In genomic region chr5:143932831-143933230, GRCm38 (mm10) we compare ENCODE assay signal across 10 mouse cellular contexts. TPM values are rescaled to one million over a fixed set of nuclear protein-coding genes. Genes with fewer than 3 reads are reported as not detected.
DNase-seq lines count a peak whose midpoint lies in the region; ATAC-seq and TF ChIP-seq lines count a peak whose summit lies in the region.
"Had no signal": no experiment of that assay in that cellular context is flagged by ENCODE, and none has a peak within 500 bp of the region (broad histone marks: within the 10 kb centered on the region; RNA-seq: fewer than 3 reads in every experiment).

Gene Rsph10b (plus strand): TSS chr5:143933035.

- peak; percentile 47 for DNase-seq in kidney, postnatal 0 days (ENCODE audit: low spot score)
- no peak for DNase-seq in kidney, postnatal 25 days
- DNase-seq in hindbrain, postnatal 0 days (ENCODE audit: low spot score), result peak; percentile 48
- DNase-seq in T-cell, adult 2 months (ENCODE audit: low spot score), result no peak
- no peak for DNase-seq in left cerebral cortex, postnatal 10 days (ENCODE audit: extremely low spot score in 1 of 2, low spot score in 2 of 2)
- DNase-seq in cerebellum, postnatal 4 days (ENCODE audit: low spot score in 2 of 2), result no peak

- no peak for TF ChIP-seq CTCF in kidney, postnatal 0 days (IDR thresholded peaks at IDR 0.05; ENCODE audit: low read depth)
- no peak for TF ChIP-seq CTCF in cortical plate, adult 2 months (IDR thresholded peaks at IDR 0.05; ENCODE audit: extremely low read depth, insufficient read depth, low read length)
- TF ChIP-seq CTCF in hindbrain, postnatal 0 days (IDR thresholded peaks at IDR 0.05; ENCODE audit: low read depth), result no peak

- H3K27ac ChIP-seq in kidney, postnatal 0 days, result no peak within 1 kb of the TSS
- no peak within 1 kb of the TSS for H3K27ac ChIP-seq in cortical plate, adult 2 months (ENCODE audit: insufficient read depth, low read length)
- H3K27ac ChIP-seq in hindbrain, postnatal 0 days, result no peak within 1 kb of the TSS
- H3K27ac ChIP-seq in neural tube, embryonic 12.5 days, result no peak within 1 kb of the TSS
- H3K27ac ChIP-seq: embryonic facial prominence, embryonic 15.5 days had no signal

- no peaks in the 10 kb centered on the region for H3K27me3 ChIP-seq in kidney, postnatal 0 days (ENCODE audit: insufficient read depth, low read length)
- H3K27me3 ChIP-seq in hindbrain, postnatal 0 days (ENCODE audit: insufficient read depth, low read length), result no peaks in the 10 kb centered on the region
- no peaks in the 10 kb centered on the region for H3K27me3 ChIP-seq in neural tube, embryonic 12.5 days (replicated peaks)
- H3K27me3 ChIP-seq: embryonic facial prominence, embryonic 15.5 days had no signal

- no peak for TF ChIP-seq POLR2A in cortical plate, adult 2 months (IDR thresholded peaks at IDR 0.05; ENCODE audit: extremely low read depth, insufficient read depth, low read length)

- H3K4me2 ChIP-seq in kidney, postnatal 0 days (ENCODE audit: low read length), result no peak within 1 kb of the TSS
- peak within 1 kb of the TSS; percentile 19; the same call in 1 of the 2 replicates for H3K4me2 ChIP-seq in hindbrain, postnatal 0 days (ENCODE audit: low read depth, low read length)
- peak within 1 kb of the TSS; percentile 38 for H3K4me2 ChIP-seq in neural tube, embryonic 12.5 days (replicated peaks)
- H3K4me2 ChIP-seq: embryonic facial prominence, embryonic 15.5 days had no signal

- 19% methylated on average over 8 of the region's 8 CpGs for WGBS in kidney, postnatal 0 days
- WGBS in hindbrain, postnatal 0 days, result 14% methylated on average over 8 of the region's 8 CpGs
- 16% methylated on average over 8 of the region's 8 CpGs for WGBS in neural tube, embryonic 12.5 days

- intact Hi-C loops in left cerebral cortex, postnatal 10 days (cut with DNase I), result no loop called here

- no peaks in the 10 kb centered on the region for H3K4me1 ChIP-seq in kidney, postnatal 0 days (replicated peaks; ENCODE audit: insufficient read depth, low read length)
- no peaks in the 10 kb centered on the region for H3K4me1 ChIP-seq in cortical plate, adult 2 months (ENCODE audit: control insufficient read depth, insufficient read depth, low read length)
- no peaks in the 10 kb centered on the region for H3K4me1 ChIP-seq in hindbrain, postnatal 0 days (ENCODE audit: insufficient read depth, low read length)
- no peaks in the 10 kb centered on the region for H3K4me1 ChIP-seq in neural tube, embryonic 12.5 days
- H3K4me1 ChIP-seq: embryonic facial prominence, embryonic 15.5 days had no signal

- no peak within 1 kb of the TSS for H3K4me3 ChIP-seq in kidney, postnatal 0 days (replicated peaks; ENCODE audit: low read depth, low read length)
- no peak within 1 kb of the TSS for H3K4me3 ChIP-seq in cortical plate, adult 2 months (ENCODE audit: insufficient read depth, low read length)
- H3K4me3 ChIP-seq in hindbrain, postnatal 0 days (ENCODE audit: low read length), result no peak within 1 kb of the TSS
- H3K4me3 ChIP-seq in neural tube, embryonic 12.5 days, result no peak within 1 kb of the TSS
- H3K4me3 ChIP-seq: embryonic facial prominence, embryonic 15.5 days had no signal

- ATAC-seq in kidney, postnatal 0 days (replicated peaks; ENCODE audit: low FRiP score, low read depth), result no peak
- ATAC-seq in hindbrain, postnatal 0 days, result peak; percentile 32; the same call in 1 of the 2 replicates
- ATAC-seq in neural tube, embryonic 12.5 days (ENCODE audit: low FRiP score, low read depth), result no peak

- H3K9me3 ChIP-seq in kidney, postnatal 0 days (replicated peaks; ENCODE audit: low read length), result no peaks in the 10 kb centered on the region
- H3K9me3 ChIP-seq in hindbrain, postnatal 0 days (ENCODE audit: low read length), result no peaks in the 10 kb centered on the region
- H3K9me3 ChIP-seq in neural tube, embryonic 12.5 days, result no peaks in the 10 kb centered on the region
- H3K9me3 ChIP-seq: embryonic facial prominence, embryonic 15.5 days; G1E had no signal

- no peak within 1 kb of the TSS for H3K9ac ChIP-seq in kidney, postnatal 0 days (ENCODE audit: low read depth, low read length)
- H3K9ac ChIP-seq in hindbrain, postnatal 0 days (replicated peaks; ENCODE audit: low read length), result no peak within 1 kb of the TSS
- H3K9ac ChIP-seq in neural tube, embryonic 12.5 days, result no peak within 1 kb of the TSS
- H3K9ac ChIP-seq: embryonic facial prominence, embryonic 15.5 days had no signal

- H3K36me3 ChIP-seq in kidney, postnatal 0 days (ENCODE audit: insufficient read depth, low read length), result peaks cover 28% of the 10 kb centered on the region
- peaks cover 28% of the 10 kb centered on the region for H3K36me3 ChIP-seq in hindbrain, postnatal 0 days (ENCODE audit: insufficient read depth, low read length)
- H3K36me3 ChIP-seq in neural tube, embryonic 12.5 days, result peaks cover 42% of the 10 kb centered on the region

RNA-seq across cellular contexts. Expression of gene Rsph10b, which starts in this region (rescaled TPM):
- 1.7 and 1.8 TPM in 2 replicates for polyA plus RNA-seq in kidney, postnatal 0 days (2015; fragmentation: Nextera tagmentation; extraction: Ambion mirVana)
- 15.2 TPM in 2 replicates for polyA plus RNA-seq in cortical plate, adult 2 months (2012; rRNA removed)
- total RNA-seq in hindbrain, postnatal 0 days (2014; rRNA removed), result 3.9 and 5.0 TPM in 2 replicates
- polyA plus RNA-seq in hindbrain, postnatal 0 days (2015; fragmentation: Nextera tagmentation; extraction: Ambion mirVana), result 5.6 TPM in 2 replicates
- polyA plus RNA-seq in neural tube, embryonic 12.5 days (2016; fragmentation: Nextera tagmentation; extraction: Ambion mirVana), result 1.5 and 1.9 TPM in 2 replicates
- 1 to 10 TPM; 5.5 to 7.7 TPM for total RNA-seq in left cerebral cortex, postnatal 10 days (2021)
- polyA plus RNA-seq: G1E had no signal

Comparison
In these comparisons a context has a peak if more than half of its experiments do, and no peak if none do; other contexts are left out.
1. DNase-seq: peak in kidney, postnatal 0 days (single experiment) and hindbrain, postnatal 0 days (single experiment); none in kidney, postnatal 25 days (0 of 2), T-cell, adult 2 months (single experiment), left cerebral cortex, postnatal 10 days (0 of 2) and cerebellum, postnatal 4 days (0 of 2).